Mouse (Mus musculus) lung, embryonic 16.5 days (tissue): ENCODE measurements at regions not wholly inside any gene's neighbourhood (a gene's known extent, or its start where the extent isn't known, plus 50 kb on each side); places are given as distances from the start of the nearest gene placed in this dataset.
A peak's percentile ranks its signal among the peaks of the same experiment; 100 is the strongest.
"Not testable (repeated sequence)": the region's sequence is repeated elsewhere in the genome, so short reads cannot be mapped to it uniquely, and the experiment has no call there.

Experiments used
- ATAC-seq: fragments of 200-750 bp; cut with Nextera tagmentation; 2 replicates; pipeline ENCODE4 v1.8.0; 2017; ENCODE audit warnings: low read depth, mild to moderate bottlenecking, moderate library complexity
- H3K27ac ChIP-seq: fragments of 300-500 bp; sonication (generic); 2 replicates; pipeline ENCODE4 v1.5.1; 2014; ENCODE audit warnings: mild to moderate bottlenecking, control low read depth, low read length
- H3K27me3 ChIP-seq: fragments of 300-500 bp; sonication (generic); 2 replicates; pipeline ENCODE4 v1.6.1; 2014; ENCODE audit warnings: low read depth, low read length, mixed read lengths; ENCODE audit not compliant: control insufficient read depth, insufficient read depth
- H3K36me3 ChIP-seq: fragments of 300-500 bp; sonication (generic); 2 replicates; pipeline ENCODE4 v1.6.1; 2014; ENCODE audit warnings: low read length; ENCODE audit not compliant: control insufficient read depth, insufficient read depth
- H3K4me1 ChIP-seq: fragments of 300-500 bp; sonication (generic); replicated peaks from 2 replicates; pipeline ENCODE4 v1.6.1; 2014; ENCODE audit warnings: low read length, mixed read lengths; ENCODE audit not compliant: control insufficient read depth, insufficient read depth
- H3K4me2 ChIP-seq: fragments of 300-500 bp; sonication (generic); 2 replicates; pipeline ENCODE4 v1.6.1; 2014; ENCODE audit warnings: low read depth, low read length, control low read depth
- H3K4me3 ChIP-seq: fragments of 300-500 bp; sonication (generic); 2 replicates; pipeline ENCODE4 v1.5.1; 2014; ENCODE audit warnings: mild to moderate bottlenecking, low read length, control low read depth
- H3K9ac ChIP-seq: fragments of 300-500 bp; sonication (generic); 2 replicates; pipeline ENCODE4 v1.6.1; 2014; ENCODE audit warnings: low read length, control low read depth
- H3K9me3 ChIP-seq: fragments of 300-500 bp; sonication (generic); 2 replicates; pipeline ENCODE4 v1.6.1; 2016; ENCODE audit warnings: low read length; ENCODE audit not compliant: control insufficient read depth
- WGBS: fragments of 180-500 bp; shearing (Covaris S2); extraction: QIAGEN DNeasy Blood & Tissue Kit; methylation state at CpG from one replicate; pipeline ENCODE4 v1.1.7; 2014; 5-methylcytosine and 5-hydroxymethylcytosine counted together

GRCm38 (mm10) chr9:30619325-30619724 is 192.4 kb downstream of the Snx19 start:
- H3K9me3 ChIP-seq: no peaks in the 10 kb centered on the region
- H3K4me2 ChIP-seq: no peak overlapping the region
- WGBS: 76% methylated on average over 2 of the region's 2 CpGs
- H3K36me3 ChIP-seq: no peaks in the 10 kb centered on the region
- H3K27me3 ChIP-seq: no peaks in the 10 kb centered on the region
- H3K4me3 ChIP-seq: no peak overlapping the region
- H3K4me1 ChIP-seq: no peaks in the 10 kb centered on the region
- no peak for ATAC-seq
- H3K27ac ChIP-seq: no peak overlapping the region
- H3K9ac ChIP-seq: no peak overlapping the region

GRCm38 (mm10) chr9:30618181-30618580 is 191.3 kb downstream of the Snx19 start:
- 78% methylated on average over 2 of the region's 2 CpGs for WGBS
- H3K36me3 ChIP-seq: no peaks in the 10 kb centered on the region

GRCm38 (mm10) chr9:30613715-30614114 is 186.8 kb downstream of the Snx19 start:
- peak overlapping the region; percentile 33; the same call in 1 of the 2 replicates for H3K27ac ChIP-seq
- no peak overlapping the region for H3K9ac ChIP-seq
- peaks cover 5% of the 10 kb centered on the region for H3K4me1 ChIP-seq
- peak; percentile 67 for ATAC-seq
- 48% methylated on average over 6 of the region's 6 CpGs for WGBS
- H3K27me3 ChIP-seq: no peaks in the 10 kb centered on the region
- H3K36me3 ChIP-seq: no peaks in the 10 kb centered on the region
- no peak overlapping the region for H3K4me3 ChIP-seq
- H3K4me2 ChIP-seq: no peak overlapping the region
- no peaks in the 10 kb centered on the region for H3K9me3 ChIP-seq

More at GRCm38 (mm10) chr9:30618181-30618580, 191.3 kb downstream of the Snx19 start:
- Histone ChIP-seq H3K4me3 (no peak overlapping the region), H3K27me3 (no peaks in the 10 kb centered on the region), H3K9ac (no peak overlapping the region), H3K9me3 (no peaks in the 10 kb centered on the region), H3K4me2 (no peak overlapping the region), H3K4me1 (no peaks in the 10 kb centered on the region), H3K27ac (no peak overlapping the region)
- no peak for ATAC-seq

- H3K27ac ChIP-seq: no peak overlapping the region
- no peak overlapping the region for H3K4me3 ChIP-seq
- H3K36me3 ChIP-seq: no peaks in the 10 kb centered on the region
- no peaks in the 10 kb centered on the region for H3K9me3 ChIP-seq
- ATAC-seq: peak; percentile 79
- no peak overlapping the region for H3K9ac ChIP-seq
- peaks cover 5% of the 10 kb centered on the region for H3K4me1 ChIP-seq
- H3K4me2 ChIP-seq: no peak overlapping the region
- WGBS: 45% methylated on average over 5 of the region's 5 CpGs
- no peaks in the 10 kb centered on the region for H3K27me3 ChIP-seq
Measured at GRCm38 (mm10) chr9:30613003-30613552, 186.2 kb downstream of the Snx19 start.

GRCm38 (mm10) chr9:30610328-30610727 is 183.4 kb downstream of the Snx19 start:
- no peaks in the 10 kb centered on the region for H3K36me3 ChIP-seq
- peak; percentile 79 for ATAC-seq
- H3K9me3 ChIP-seq: no peaks in the 10 kb centered on the region
- H3K4me3 ChIP-seq: no peak overlapping the region
- WGBS: 36% methylated on average over 7 of the region's 7 CpGs
- no peak overlapping the region; the same call in 1 of the 2 replicates for H3K4me2 ChIP-seq
- H3K4me1 ChIP-seq: peaks cover 5% of the 10 kb centered on the region
- no peaks in the 10 kb centered on the region for H3K27me3 ChIP-seq
- no peak overlapping the region for H3K9ac ChIP-seq
- no peak overlapping the region for H3K27ac ChIP-seq

- Histone ChIP-seq H3K9me3 (no peaks in the 10 kb centered on the region), H3K4me1 (no peaks in the 10 kb centered on the region), H3K4me3 (no peak overlapping the region), H3K4me2 (no peak overlapping the region), H3K27ac (no peak overlapping the region), H3K27me3 (no peaks in the 10 kb centered on the region), H3K9ac (no peak overlapping the region), H3K36me3 (no peaks in the 10 kb centered on the region)
- no peak; the same call in 1 of the 2 replicates for ATAC-seq
- 64% methylated on average over 7 of the region's 7 CpGs for WGBS
Measured at GRCm38 (mm10) chr9:30599756-30600155, 172.8 kb downstream of the Snx19 start.

GRCm38 (mm10) chr9:30597691-30598090 is 170.8 kb downstream of the Snx19 start:
- H3K36me3 ChIP-seq: no peaks in the 10 kb centered on the region
- ATAC-seq: no peak
- 85% methylated on average over 4 of the region's 4 CpGs for WGBS
- H3K9me3 ChIP-seq: no peaks in the 10 kb centered on the region
- H3K27ac ChIP-seq: no peak overlapping the region
- H3K9ac ChIP-seq: no peak overlapping the region
- no peak overlapping the region for H3K4me2 ChIP-seq
- H3K4me1 ChIP-seq: no peaks in the 10 kb centered on the region
- H3K4me3 ChIP-seq: no peak overlapping the region
- no peaks in the 10 kb centered on the region for H3K27me3 ChIP-seq

GRCm38 (mm10) chr9:30597092-30597491 is 170.2 kb downstream of the Snx19 start:
- not testable (repeated sequence) for H3K27ac ChIP-seq, H3K36me3 ChIP-seq, H3K4me3 ChIP-seq, H3K9me3 ChIP-seq, H3K4me1 ChIP-seq, H3K4me2 ChIP-seq, ATAC-seq, H3K9ac ChIP-seq, H3K27me3 ChIP-seq
- 83% methylated on average over 6 of the region's 6 CpGs for WGBS

GRCm38 (mm10) chr9:30592601-30593000 is 165.7 kb downstream of the Snx19 start:
- ATAC-seq: no peak
- no peak overlapping the region for H3K4me2 ChIP-seq
- WGBS: 79% methylated on average over 2 of the region's 2 CpGs
- no peaks in the 10 kb centered on the region for H3K36me3 ChIP-seq
- no peak overlapping the region for H3K4me3 ChIP-seq
- H3K9ac ChIP-seq: no peak overlapping the region
- H3K27me3 ChIP-seq: no peaks in the 10 kb centered on the region
- no peak overlapping the region for H3K27ac ChIP-seq
- no peaks in the 10 kb centered on the region for H3K9me3 ChIP-seq
- H3K4me1 ChIP-seq: no peaks in the 10 kb centered on the region

GRCm38 (mm10) chr9:30591246-30591645 is 164.3 kb downstream of the Snx19 start:
- no peak overlapping the region for H3K4me3 ChIP-seq
- no peak overlapping the region for H3K27ac ChIP-seq
- no peaks in the 10 kb centered on the region for H3K27me3 ChIP-seq
- no peak for ATAC-seq
- no peaks in the 10 kb centered on the region for H3K36me3 ChIP-seq
- 51% methylated on average over 5 of the region's 5 CpGs for WGBS
- H3K4me1 ChIP-seq: no peaks in the 10 kb centered on the region
- no peak overlapping the region for H3K4me2 ChIP-seq
- H3K9me3 ChIP-seq: no peaks in the 10 kb centered on the region
- H3K9ac ChIP-seq: no peak overlapping the region
